Mouse (Mus musculus) liver (tissue): Measurements from ENCODE around the gene Arrdc5.

Source experiments
- DNase-seq: peaks from one replicate; pipeline ENCODE4 v3.0.0-alpha.2; 2020; ENCODE audit warnings: mixed read lengths

Gene Arrdc5

DNA sequence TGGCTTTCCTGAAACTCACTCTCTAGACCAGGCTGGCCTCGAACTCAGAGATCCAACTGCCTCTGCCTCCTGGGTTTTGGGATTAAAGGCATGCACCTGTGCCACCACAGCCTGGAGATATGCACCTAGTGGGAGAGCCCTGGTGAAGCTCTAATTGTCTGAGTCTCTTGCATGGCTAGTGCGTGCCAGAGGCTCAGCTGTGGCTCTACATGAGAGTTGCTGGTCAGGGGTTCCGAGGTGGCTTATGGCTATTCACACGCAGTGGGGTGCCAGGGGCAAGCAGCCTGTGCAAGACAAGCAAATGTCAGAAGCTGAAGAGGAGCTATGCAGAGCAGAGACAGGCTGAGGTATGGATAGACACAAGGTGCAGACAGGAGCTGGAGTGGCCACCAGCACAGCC lies 45.4 kb downstream of the Arrdc5 start:
- DNase-seq = no peak

DNA sequence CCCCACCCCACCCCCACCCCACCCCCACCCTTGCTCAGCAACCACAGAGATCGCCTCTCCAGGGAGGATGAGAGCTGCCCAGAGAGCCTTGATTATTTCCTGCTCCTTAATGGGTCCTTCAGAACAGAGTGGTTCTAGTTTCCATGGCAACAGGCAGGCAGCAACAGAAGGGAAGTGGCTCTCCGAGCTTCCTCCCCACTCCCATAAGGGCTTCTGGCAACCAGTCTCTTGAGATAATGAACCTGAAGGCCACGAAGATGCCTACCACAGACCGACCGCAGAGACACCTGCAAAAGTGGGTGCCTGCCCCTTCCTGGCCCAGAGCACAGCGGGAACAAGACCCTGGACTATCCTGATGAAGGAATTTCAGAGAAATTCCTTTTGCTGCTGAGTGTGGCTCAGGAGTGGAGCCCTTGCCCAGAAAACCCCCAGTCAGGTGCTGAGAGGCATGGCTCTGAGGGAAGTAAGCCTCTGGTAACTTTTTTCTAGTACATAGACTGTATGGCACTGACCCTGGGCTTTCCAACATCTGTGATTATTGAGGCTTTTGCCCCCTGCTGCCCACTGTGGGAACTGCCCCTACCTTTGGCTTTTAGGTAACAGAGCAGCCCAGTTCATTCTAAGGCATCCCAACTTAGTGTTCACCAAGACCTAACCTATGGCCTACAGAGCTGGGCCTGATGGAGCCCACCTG lies 48.8 kb downstream of the Arrdc5 start:
- peak; percentile 66 for DNase-seq

DNA sequence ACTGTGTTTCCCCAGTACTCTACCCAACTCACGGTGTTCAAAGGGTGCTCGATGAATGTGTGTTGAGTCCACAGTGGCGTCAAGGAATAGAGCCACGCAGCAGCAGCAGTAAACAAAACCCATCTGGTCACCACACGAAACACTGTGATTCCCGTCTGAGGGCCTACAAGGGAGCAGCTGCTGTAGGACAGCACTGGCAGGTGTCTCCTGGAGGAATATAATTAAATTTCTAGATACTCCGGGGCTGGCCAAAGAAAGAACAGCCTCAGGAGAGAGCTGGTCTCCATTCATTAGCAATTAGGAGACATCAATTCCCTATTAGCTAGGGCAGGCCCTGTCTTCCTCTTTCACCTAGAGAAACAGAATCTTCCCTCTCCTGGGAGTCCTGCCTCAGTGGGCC lies 54.5 kb downstream of the Arrdc5 start:
- DNase-seq = no peak
